Mouse (Mus musculus) heart, postnatal 0 days (tissue): ENCODE data around the gene Slc25a22. TPM values are rescaled to one million over a fixed set of nuclear protein-coding genes. Genes with fewer than 3 reads are reported as not detected.
"Not testable (repeated sequence)": the region's sequence is repeated elsewhere in the genome, so short reads cannot be mapped to it uniquely, and the experiment has no call there.

Experiments used
- ATAC-seq: fragments of 200-750 bp; cut with Nextera tagmentation; 2 replicates; pipeline ENCODE4 v1.8.0; 2017; ENCODE audit warnings: low read depth, moderate number of reproducible peaks, moderate library complexity; ENCODE audit not compliant: insufficient read depth
- DNase-seq: peaks from one replicate; pipeline ENCODE4 v3.0.0-alpha.2; 2016; ENCODE audit warnings: low spot score
- H3K27ac ChIP-seq: fragments of 300-500 bp; sonication (generic); 2 replicates; pipeline ENCODE4 v1.5.1; 2014; ENCODE audit warnings: low read depth, mild to moderate bottlenecking
- H3K27me3 ChIP-seq: fragments of 300-500 bp; sonication (generic); 2 replicates; pipeline ENCODE4 v1.6.1; 2014; ENCODE audit warnings: low read length, mixed read lengths; ENCODE audit not compliant: control insufficient read depth, insufficient read depth
- H3K36me3 ChIP-seq: fragments of 300-500 bp; sonication (generic); replicated peaks from 2 replicates; pipeline ENCODE4 v1.6.1; 2014; ENCODE audit warnings: low read length, mixed read lengths; ENCODE audit not compliant: control insufficient read depth, insufficient read depth
- H3K4me1 ChIP-seq: fragments of 300-500 bp; sonication (generic); 2 replicates; pipeline ENCODE4 v1.6.1; 2014; ENCODE audit warnings: antibody characterized with exemption; ENCODE audit not compliant: control insufficient read depth, insufficient read depth
- H3K4me2 ChIP-seq: fragments of 300-500 bp; sonication (generic); 2 replicates; pipeline ENCODE4 v1.6.1; 2014; ENCODE audit warnings: low read depth, mild to moderate bottlenecking, low read length, moderate library complexity
- H3K4me3 ChIP-seq: fragments of 300-500 bp; sonication (generic); 2 replicates; pipeline ENCODE4 v1.5.1; 2014; ENCODE audit warnings: low read depth, low read length
- H3K9ac ChIP-seq: fragments of 300-500 bp; sonication (generic); replicated peaks from 2 replicates; pipeline ENCODE4 v1.6.1; 2014; ENCODE audit warnings: low read depth, low read length, mixed read lengths
- H3K9me3 ChIP-seq: fragments of 300-500 bp; sonication (generic); replicated peaks from 2 replicates; pipeline ENCODE4 v1.6.1; 2016; ENCODE audit warnings: low read length; ENCODE audit not compliant: control insufficient read depth
- CTCF ChIP-seq: IDR thresholded peaks from 2 replicates; pipeline ENCODE4 v1.5.1; 2016; ENCODE audit warnings: antibody characterized with exemption, control low read depth, low read depth
- EP300 ChIP-seq: IDR thresholded peaks from 2 replicates; pipeline ENCODE4 v1.6.1; 2016; ENCODE audit warnings: antibody characterized with exemption, low read depth
- WGBS: fragments of 180-500 bp; shearing (Covaris S2); extraction: QIAGEN DNeasy Blood & Tissue Kit; methylation state at CpG from one replicate; pipeline ENCODE4 v1.1.7; 2014; 5-methylcytosine and 5-hydroxymethylcytosine counted together
- polyA plus RNA-seq: library from polyadenylated mRNA; unstranded; fragments of >200 nt; fragmentation: Nextera tagmentation; extraction: Ambion mirVana; gene quantifications from 2 replicates; pipeline ENCODE4 v1.2.1, GENCODE M21; 2015
- total RNA-seq: library from RNA; depleted of rRNA; stranded (reverse); fragments of >200 nt; gene quantifications from 2 replicates; pipeline ENCODE4 v1.2.3, GENCODE M21; 2014; ENCODE audit warnings: low replicate concordance

Gene Slc25a22
- total and polyA plus RNA-seq, 2 experiments from 2014 or later = 13.1 to 17.7 TPM

- Histone ChIP-seq H3K4me3 (peak overlapping the region; percentile 65), H3K36me3 (peaks cover 45% of the 10 kb centered on the region), H3K4me1 (peaks cover 18% of the 10 kb centered on the region), H3K4me2 (peak overlapping the region; percentile 64), H3K9ac (peak overlapping the region; percentile 83), H3K27ac (peak overlapping the region; percentile 98), H3K9me3 (no peaks in the 10 kb centered on the region), H3K27me3 (no peaks in the 10 kb centered on the region)
- under 1% methylated on average over 23 of the region's 23 CpGs for WGBS
- TF ChIP-seq CTCF (0 out of 2 replicates have a peak, but pooled peaks have one; percentile 7), EP300 (peak; percentile 91)
- ATAC-seq (peak; percentile 63), DNase-seq (peak; percentile 88)
These were observed 18.1 kb upstream of the Slc25a22 start for GRCm38 (mm10) chr7:141455610-141456314.

GRCm38 (mm10) chr7:141454967-141455551 is 17.4 kb upstream of the Slc25a22 start, which contains the start of gene Pnpla2:
Gene Pnpla2, plus strand, starts transcription at chr7:141455198.
- peak; percentile 22; the same call in 1 of the 2 replicates for TF ChIP-seq CTCF
- TF ChIP-seq EP300 = no peak
- Histone ChIP-seq H3K9me3 (no peaks in the 10 kb centered on the region), H3K4me1 (peaks cover 17% of the 10 kb centered on the region), H3K27me3 (no peaks in the 10 kb centered on the region), H3K27ac (peak within 1 kb of the TSS; percentile 98), H3K9ac (peak within 1 kb of the TSS; percentile 83), H3K4me2 (peak within 1 kb of the TSS; percentile 64), H3K4me3 (peak within 1 kb of the TSS; percentile 65), H3K36me3 (peaks cover 41% of the 10 kb centered on the region)
- ATAC-seq (peak; percentile 84), DNase-seq (peak; percentile 92)
- WGBS = under 1% methylated on average over 45 of the region's 45 CpGs

- 79% methylated on average over 2 of the region's 2 CpGs for WGBS
- no peak overlapping the region for H3K9ac ChIP-seq
- ATAC-seq (no peak), DNase-seq (no peak)
- no peak overlapping the region for H3K27ac ChIP-seq
- H3K9me3 ChIP-seq = no peaks in the 10 kb centered on the region
- H3K4me3 ChIP-seq = no peak overlapping the region
- TF ChIP-seq CTCF = no peak
- TF ChIP-seq EP300 = no peak
- no peak overlapping the region for H3K4me2 ChIP-seq
- no peaks in the 10 kb centered on the region for H3K27me3 ChIP-seq
- peaks cover 20% of the 10 kb centered on the region for H3K4me1 ChIP-seq
- peaks cover 37% of the 10 kb centered on the region for H3K36me3 ChIP-seq
These were observed 15.9 kb upstream of the Slc25a22 start for GRCm38 (mm10) chr7:141453636-141454035.

GRCm38 (mm10) chr7:141451928-141452327 is 14.2 kb upstream of the Slc25a22 start:
- Histone ChIP-seq H3K9ac (no peak overlapping the region), H3K9me3 (no peaks in the 10 kb centered on the region), H3K36me3 (peaks cover 25% of the 10 kb centered on the region), H3K4me1 (peaks cover 24% of the 10 kb centered on the region), H3K4me2 (no peak overlapping the region), H3K4me3 (no peak overlapping the region), H3K27ac (no peak overlapping the region), H3K27me3 (no peaks in the 10 kb centered on the region)
- ATAC-seq = no peak
- DNase-seq = no peak
- TF ChIP-seq CTCF (no peak), EP300 (no peak)

- no peaks in the 10 kb centered on the region for H3K9me3 ChIP-seq
- DNase-seq (peak; percentile 94), ATAC-seq (peak; percentile 91)
- H3K27ac ChIP-seq = peak within 1 kb of the TSS; percentile 89
- H3K4me2 ChIP-seq = peak within 1 kb of the TSS; percentile 71
- TF ChIP-seq EP300 (peak; percentile 94), CTCF (no peak)
- WGBS = under 1% methylated on average over 63 of the region's 63 CpGs
- H3K4me3 ChIP-seq = peak within 1 kb of the TSS; percentile 71
- peaks cover 20% of the 10 kb centered on the region for H3K4me1 ChIP-seq
- H3K36me3 ChIP-seq = peaks cover 25% of the 10 kb centered on the region
- peak within 1 kb of the TSS; percentile 82 for H3K9ac ChIP-seq
- no peaks in the 10 kb centered on the region for H3K27me3 ChIP-seq
These were observed 9.7 kb upstream of the Slc25a22 start, which contains the start of gene Rplp2 for GRCm38 (mm10) chr7:141447110-141447991. Gene Rplp2, plus strand, starts transcription at chr7:141447370.

GRCm38 (mm10) chr7:141446374-141446773 is 8.7 kb upstream of the Slc25a22 start:
- H3K27me3 ChIP-seq, H3K4me2 ChIP-seq, H3K27ac ChIP-seq, H3K9ac ChIP-seq, DNase-seq, ATAC-seq, H3K9me3 ChIP-seq: not testable (repeated sequence)
- Histone ChIP-seq H3K4me3 (peak overlapping the region; percentile 71; the same call in 1 of the 2 replicates), H3K36me3 (peaks cover 19% of the 10 kb centered on the region), H3K4me1 (peaks cover 20% of the 10 kb centered on the region)
- WGBS = 66% methylated on average over 3 of the region's 3 CpGs
